Mouse (Mus musculus): ENCODE results near the gene Fkbpl.

DNA sequence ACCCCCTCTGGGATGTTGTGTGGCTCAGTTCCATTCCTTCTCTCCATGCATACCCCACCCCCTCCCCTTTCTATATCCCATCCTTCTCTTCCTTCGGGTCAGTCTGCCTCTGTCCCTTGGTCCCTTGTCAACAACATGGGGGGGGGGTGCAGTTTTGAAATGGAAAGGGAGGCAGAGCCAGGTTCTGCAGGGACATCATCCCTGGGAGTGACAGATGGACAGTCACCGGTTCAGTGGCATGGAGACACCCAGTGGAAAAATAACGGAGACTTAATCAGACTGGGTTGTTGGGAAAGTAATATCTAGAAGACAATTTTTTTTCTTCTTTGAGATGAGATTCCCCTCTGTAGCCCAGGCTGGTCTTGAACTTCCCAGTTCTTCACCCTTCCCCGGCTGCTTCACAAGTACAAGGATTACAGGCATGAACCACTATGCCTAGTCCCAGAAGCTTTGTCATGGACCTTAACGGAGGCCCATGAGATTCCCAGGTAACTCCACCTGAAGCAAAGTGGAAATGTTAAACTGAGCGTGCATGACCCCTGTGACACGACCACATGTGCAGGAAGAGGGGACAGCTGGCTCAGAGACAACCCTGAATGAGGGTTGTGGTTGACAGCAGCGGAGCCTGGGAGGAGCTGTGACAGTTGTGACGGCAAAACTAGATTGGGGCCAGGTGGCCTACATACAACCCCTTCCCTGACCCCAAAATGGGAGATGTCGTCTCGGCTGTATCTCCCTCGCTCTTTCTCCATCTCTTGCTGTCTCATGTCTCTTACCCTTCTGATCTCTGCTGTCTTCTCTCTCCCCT, 14.6 kb upstream of the Fkbpl start:
- TF ChIP-seq CTCF (IDR thresholded peaks at IDR 0.05; ENCODE audit: low read depth, low read length) (no peak), GATA1 (IDR thresholded peaks at IDR 0.05; ENCODE audit: borderline replicate concordance, low read length) (no peak), GATA2 (IDR thresholded peaks at IDR 0.05; ENCODE audit: borderline replicate concordance, low read depth, low read length) (no peak), TAL1 (conservative IDR thresholded peaks at IDR 0.05; ENCODE audit: low read depth, low read length) (no peak)
